Mouse (Mus musculus): Measurements from ENCODE around the gene Mrgpre.

The Mrgpre gene

GRCm38 (mm10) chr7:143777375-143777774 lies 6.9 kb downstream of the Mrgpre start:
- DNase-seq (ENCODE audit: low read depth) = no peak

- no peak for DNase-seq (ENCODE audit: low read depth)
Measured at GRCm38 (mm10) chr7:143776137-143776536, 8.2 kb downstream of the Mrgpre start.

GRCm38 (mm10) chr7:143769461-143769860 lies 14.8 kb downstream of the Mrgpre start:
- no peak for DNase-seq (ENCODE audit: low read depth)

- no peak for DNase-seq (ENCODE audit: low read depth)
Measured at GRCm38 (mm10) chr7:143768267-143768666, 16.0 kb downstream of the Mrgpre start.

GRCm38 (mm10) chr7:143766893-143767292 lies 17.4 kb downstream of the Mrgpre start, which contains the start of gene Mrgprg:
Gene Mrgprg, minus strand, starts transcription at chr7:143766993.
- no peak for DNase-seq (ENCODE audit: low read depth)

GRCm38 (mm10) chr7:143764876-143765530 lies 19.3 kb downstream of the Mrgpre start:
- no peak for DNase-seq (ENCODE audit: low read depth)

GRCm38 (mm10) chr7:143763794-143764193 lies 20.5 kb downstream of the Mrgpre start:
- peak; percentile 60 for DNase-seq (ENCODE audit: low read depth)

- DNase-seq (ENCODE audit: low read depth) = no peak
Measured at GRCm38 (mm10) chr7:143758956-143759355, 25.3 kb downstream of the Mrgpre start.

- DNase-seq (ENCODE audit: low read depth) = no peak
Measured at GRCm38 (mm10) chr7:143757696-143758095, 26.6 kb downstream of the Mrgpre start.

GRCm38 (mm10) chr7:143757027-143757390 lies 27.3 kb downstream of the Mrgpre start:
- DNase-seq (ENCODE audit: low read depth) = peak; percentile 11

- no peak for DNase-seq (ENCODE audit: low read depth)
Measured at GRCm38 (mm10) chr7:143756125-143757026, 27.9 kb downstream of the Mrgpre start, which contains the start of gene Osbpl5. Gene Osbpl5, minus strand, starts transcription at chr7:143756985.

GRCm38 (mm10) chr7:143755357-143756124 lies 28.8 kb downstream of the Mrgpre start:
- DNase-seq (ENCODE audit: low read depth) = no peak

GRCm38 (mm10) chr7:143753990-143754715 lies 30.1 kb downstream of the Mrgpre start:
- DNase-seq (ENCODE audit: low read depth) = peak; percentile 79

- no peak for DNase-seq (ENCODE audit: low read depth)
Measured at GRCm38 (mm10) chr7:143752606-143753005, 31.7 kb downstream of the Mrgpre start.

- DNase-seq (ENCODE audit: low read depth) = no peak
Measured at GRCm38 (mm10) chr7:143752056-143752455, 32.2 kb downstream of the Mrgpre start.

- DNase-seq (ENCODE audit: low read depth) = no peak
Measured at GRCm38 (mm10) chr7:143751380-143751779, 32.9 kb downstream of the Mrgpre start.

GRCm38 (mm10) chr7:143749045-143749444 lies 35.3 kb downstream of the Mrgpre start:
- no peak for DNase-seq (ENCODE audit: low read depth)

- peak; percentile 92 for DNase-seq (ENCODE audit: low read depth)
Measured at GRCm38 (mm10) chr7:143748041-143748868, 36.0 kb downstream of the Mrgpre start.

GRCm38 (mm10) chr7:143740653-143741052 lies 43.6 kb downstream of the Mrgpre start:
- peak; percentile 41 for DNase-seq (ENCODE audit: low read depth)
